Mouse (Mus musculus): Measurements from ENCODE around the gene Phf5a.

GRCm38 (mm10) chr15:81889175-81889574 is 17.5 kb upstream of the Phf5a start:
- TF ChIP-seq POLR2AphosphoS2 (IDR thresholded peaks at IDR 0.05; ENCODE audit: insufficient read length, low read depth) (no peak), E2F4 (IDR thresholded peaks at IDR 0.05; ENCODE audit: insufficient read depth) (no peak), POLR2A (IDR thresholded peaks at IDR 0.05; ENCODE audit: insufficient read length, low read depth) (no peak), MYOG (IDR thresholded peaks at IDR 0.05; ENCODE audit: control insufficient read depth in 1 of 3, insufficient read depth in 1 of 3, insufficient read length in 2 of 3, low read depth in 2 of 3) (no peak), REST (IDR thresholded peaks at IDR 0.05; ENCODE audit: insufficient read depth, insufficient read length) (no peak), MAX (IDR thresholded peaks at IDR 0.05; ENCODE audit: low read depth) (no peak), USF1 (IDR thresholded peaks at IDR 0.05; ENCODE audit: low read depth) (no peak), CEBPB (IDR thresholded peaks at IDR 0.05; ENCODE audit: insufficient read depth, poor library complexity, severe bottlenecking) (no peak), TCF3 (IDR thresholded peaks at IDR 0.05; ENCODE audit: insufficient read length, low read depth) (no peak), TCF12 (IDR thresholded peaks at IDR 0.05; ENCODE audit: insufficient read depth, poor library complexity, severe bottlenecking) (no peak), MYOD1 (IDR thresholded peaks at IDR 0.05; ENCODE audit: control insufficient read depth in 1 of 3, insufficient read length in 2 of 3, low read depth in 2 of 3) (no peak)

Measured in myocyte (in vitro differentiated cells).